Mouse (Mus musculus) heart, adult 2 months (tissue): Measurements from ENCODE around the gene Lpcat3.

Experiments
- EP300 ChIP-seq: fragments of 200-500 bp; IDR thresholded peaks from 2 replicates; pipeline ENCODE4 v1.6.1; 2011; ENCODE audit warnings: low read depth, low read length, control low read depth; ENCODE audit not compliant: insufficient read depth
- POLR2A ChIP-seq: fragments of 200-500 bp; IDR thresholded peaks from 2 replicates; pipeline ENCODE4 v1.6.1; 2011; ENCODE audit warnings: mild to moderate bottlenecking, low read depth, low read length, control low read depth; ENCODE audit not compliant: insufficient read depth

DNA sequence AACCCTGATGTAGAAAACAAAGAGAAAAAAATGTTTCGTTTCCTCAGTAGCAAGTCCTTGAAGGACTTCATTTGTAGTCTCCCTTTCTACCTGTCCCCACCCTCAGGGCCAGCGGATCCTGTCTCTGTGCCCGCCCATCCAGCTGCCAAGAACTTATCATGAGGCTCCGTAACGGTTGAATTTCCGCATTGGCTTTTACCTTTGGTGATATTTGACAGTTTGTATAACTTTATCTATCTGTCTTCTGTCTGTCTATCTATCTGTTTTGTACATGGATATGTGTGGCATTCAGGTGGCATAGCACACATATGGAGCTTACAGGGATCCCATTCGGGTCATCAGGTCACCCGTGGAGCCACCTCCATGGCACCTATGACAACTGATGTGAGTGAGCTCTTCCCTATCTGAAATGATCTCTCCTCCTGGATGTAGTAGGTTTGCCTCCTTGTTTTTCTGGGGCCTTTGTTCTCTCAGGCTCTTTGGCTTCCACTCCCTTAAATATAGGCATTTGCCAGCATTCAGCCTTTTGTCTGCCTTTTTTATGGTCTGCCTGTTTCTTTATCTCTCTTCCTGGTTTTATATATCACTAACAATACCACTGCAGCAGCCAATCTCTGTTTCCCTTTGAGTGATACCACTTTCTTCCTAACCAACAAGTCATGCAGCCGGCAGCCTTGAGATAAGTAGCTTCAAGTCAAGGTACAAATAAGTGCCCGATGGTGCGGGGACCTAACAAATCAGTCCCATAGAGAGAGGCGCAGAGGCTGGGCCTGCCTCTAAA lies 23.0 kb downstream of the Lpcat3 start:
- TF ChIP-seq POLR2A (no peak), EP300 (no peak)
